Mouse (Mus musculus): ENCODE measurements at regions not wholly inside any gene's neighbourhood (a gene's known extent, or its start where the extent isn't known, plus 50 kb on each side); places are given as distances from the start of the nearest gene placed in this dataset.

DNA sequence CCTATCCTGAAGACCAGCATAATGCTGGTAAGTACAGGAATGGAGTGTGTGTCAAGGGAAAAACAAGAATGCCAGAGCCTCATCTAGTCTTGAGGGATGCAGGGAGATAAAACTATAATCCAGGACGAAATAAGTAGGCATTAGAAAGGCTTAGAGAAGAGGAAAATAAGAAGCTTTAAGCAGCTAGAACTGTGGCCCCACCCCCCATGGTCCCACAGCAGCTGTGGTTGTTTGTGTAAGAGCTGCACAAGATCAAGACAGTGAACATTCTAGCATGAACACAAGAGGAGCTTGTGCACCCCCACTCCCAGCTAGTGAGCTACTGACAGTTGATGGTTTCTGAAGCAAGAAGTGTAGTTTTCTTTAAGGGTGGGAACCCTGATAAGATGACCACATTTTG, 315.9 kb downstream of the Tmem135 start:
- no peak for DNase-seq
- no peaks in the 10 kb centered on the region; the same call in 1 of the 2 replicates for H3K4me1 ChIP-seq (ENCODE audit: control insufficient read depth, insufficient read depth, low read length)
- H3K4me3 ChIP-seq (replicated peaks; ENCODE audit: insufficient read depth, low read depth, low read length) = no peak overlapping the region
- no peak for TF ChIP-seq POLR2A (IDR thresholded peaks at IDR 0.05; ENCODE audit: borderline replicate concordance, insufficient read depth, low read length)
- TF ChIP-seq CTCF (IDR thresholded peaks at IDR 0.05; ENCODE audit: borderline replicate concordance, insufficient read depth, low read depth, low read length) = no peak
- no peak overlapping the region for H3K27ac ChIP-seq (ENCODE audit: insufficient read depth, low read length)
- H3K27me3 ChIP-seq (ENCODE audit: control insufficient read depth, insufficient read depth, low read length) = no peaks in the 10 kb centered on the region
- WGBS = 62% methylated on average over 1 of the region's 1 CpGs

DNA sequence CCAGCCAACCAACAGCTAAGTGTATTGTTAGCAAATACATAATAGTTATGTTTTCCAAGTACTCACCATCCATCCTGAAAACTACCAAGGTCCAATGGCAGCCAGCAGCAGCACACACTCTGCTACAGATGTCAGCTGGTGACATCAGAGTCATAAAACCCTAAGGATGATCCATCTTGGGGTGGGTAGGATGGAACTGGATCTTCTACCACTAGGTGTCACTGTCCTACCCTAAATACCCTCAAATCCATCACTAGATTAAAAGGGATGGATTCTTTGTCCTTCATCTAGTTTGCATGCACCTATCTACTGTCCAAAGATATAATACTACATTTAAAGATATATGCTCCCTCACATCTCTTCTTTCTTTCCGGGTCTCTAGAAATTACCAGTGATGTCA, 317.7 kb downstream of the Tmem135 start:
- Histone ChIP-seq H3K4me3 (replicated peaks; ENCODE audit: insufficient read depth, low read depth, low read length) (no peak overlapping the region), H3K27ac (ENCODE audit: insufficient read depth, low read length) (no peak overlapping the region)
- 88% methylated on average over 1 of the region's 1 CpGs for WGBS

DNA sequence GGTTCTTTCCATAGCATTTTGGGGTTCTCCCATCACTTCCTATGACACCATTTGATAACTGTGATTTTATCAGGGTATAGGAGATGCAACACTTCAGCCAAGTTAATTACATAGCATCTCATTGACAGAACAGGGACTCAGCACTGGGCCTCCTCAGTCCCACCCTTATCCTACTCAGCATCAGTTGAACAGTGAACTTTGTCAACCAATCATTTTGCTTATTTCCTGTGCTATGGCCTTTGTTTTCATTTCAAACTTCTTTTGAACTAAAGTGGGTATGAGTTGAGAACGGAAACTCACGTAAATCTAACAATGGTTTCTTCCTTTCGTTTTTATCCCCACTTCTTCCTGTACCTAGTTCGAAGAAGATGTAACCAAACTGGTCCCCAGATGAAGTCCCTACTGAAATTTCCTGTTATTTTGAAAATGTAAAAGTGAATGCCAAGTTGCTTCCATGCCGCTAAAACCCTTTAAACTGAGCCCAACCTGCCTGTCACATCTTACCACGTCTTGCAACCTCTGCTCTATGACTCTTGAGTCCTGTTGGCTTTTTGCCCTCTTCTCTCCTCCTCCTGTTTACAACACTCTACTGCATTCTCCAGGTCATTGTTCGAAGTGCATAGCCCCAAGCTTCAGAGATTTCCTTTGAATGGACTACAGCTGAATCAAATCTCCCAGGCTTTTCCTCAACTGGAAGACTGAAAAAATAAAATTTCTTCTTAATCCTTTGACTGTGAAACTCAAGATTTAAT, 329.9 kb downstream of the Tmem135 start:
- no peak for DNase-seq
- 72% methylated on average over 7 of the region's 7 CpGs for WGBS
- Histone ChIP-seq H3K4me3 (replicated peaks; ENCODE audit: insufficient read depth, low read depth, low read length) (no peak overlapping the region), H3K27me3 (ENCODE audit: control insufficient read depth, insufficient read depth, low read length) (no peaks in the 10 kb centered on the region), H3K4me1 (ENCODE audit: control insufficient read depth, insufficient read depth, low read length) (no peaks in the 10 kb centered on the region), H3K27ac (ENCODE audit: insufficient read depth, low read length) (no peak overlapping the region)
- no peak for TF ChIP-seq CTCF (IDR thresholded peaks at IDR 0.05; ENCODE audit: borderline replicate concordance, insufficient read depth, low read depth, low read length)
- TF ChIP-seq POLR2A (IDR thresholded peaks at IDR 0.05; ENCODE audit: borderline replicate concordance, insufficient read depth, low read length) = no peak

More for the DNA sequence above, 317.7 kb downstream of the Tmem135 start:
- H3K4me1 ChIP-seq (ENCODE audit: control insufficient read depth, insufficient read depth, low read length) = no peaks in the 10 kb centered on the region; the same call in 1 of the 2 replicates
- no peak for TF ChIP-seq POLR2A (IDR thresholded peaks at IDR 0.05; ENCODE audit: borderline replicate concordance, insufficient read depth, low read length)
- peak; percentile 51; the same call in 1 of the 2 replicates for TF ChIP-seq CTCF (IDR thresholded peaks at IDR 0.05; ENCODE audit: borderline replicate concordance, insufficient read depth, low read depth, low read length)
- peak; percentile 13 to 29 for DNase-seq
- H3K27me3 ChIP-seq (ENCODE audit: control insufficient read depth, insufficient read depth, low read length) = no peaks in the 10 kb centered on the region

DNA sequence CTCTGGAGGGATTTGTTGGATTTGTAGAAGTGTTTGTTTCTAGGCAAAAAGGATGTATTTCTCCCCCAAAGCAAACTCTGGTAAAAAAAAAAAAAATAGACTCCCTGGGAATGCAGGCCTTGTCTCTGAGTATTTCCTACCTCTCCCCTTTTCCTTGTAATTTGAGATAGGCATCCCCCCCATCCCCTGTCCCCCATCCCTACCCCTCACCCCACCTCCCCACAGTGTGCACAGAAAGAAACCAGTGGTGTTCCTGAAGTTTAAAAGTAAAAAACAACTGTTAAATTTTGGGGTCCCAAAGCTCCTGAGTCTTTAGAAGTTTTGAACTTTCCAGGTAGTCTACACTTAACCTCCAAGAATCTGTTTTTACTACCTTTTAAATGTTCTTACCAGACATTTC, 334.0 kb downstream of the Tmem135 start:
- Histone ChIP-seq H3K4me1 (ENCODE audit: control insufficient read depth, insufficient read depth, low read length) (no peaks in the 10 kb centered on the region), H3K27ac (ENCODE audit: insufficient read depth, low read length) (no peak overlapping the region), H3K4me3 (replicated peaks; ENCODE audit: insufficient read depth, low read depth, low read length) (no peak overlapping the region), H3K27me3 (ENCODE audit: control insufficient read depth, insufficient read depth, low read length) (no peaks in the 10 kb centered on the region)
- DNase-seq = no peak
- TF ChIP-seq POLR2A (IDR thresholded peaks at IDR 0.05; ENCODE audit: borderline replicate concordance, insufficient read depth, low read length) = no peak
- no peak for TF ChIP-seq CTCF (IDR thresholded peaks at IDR 0.05; ENCODE audit: borderline replicate concordance, insufficient read depth, low read depth, low read length)

DNA sequence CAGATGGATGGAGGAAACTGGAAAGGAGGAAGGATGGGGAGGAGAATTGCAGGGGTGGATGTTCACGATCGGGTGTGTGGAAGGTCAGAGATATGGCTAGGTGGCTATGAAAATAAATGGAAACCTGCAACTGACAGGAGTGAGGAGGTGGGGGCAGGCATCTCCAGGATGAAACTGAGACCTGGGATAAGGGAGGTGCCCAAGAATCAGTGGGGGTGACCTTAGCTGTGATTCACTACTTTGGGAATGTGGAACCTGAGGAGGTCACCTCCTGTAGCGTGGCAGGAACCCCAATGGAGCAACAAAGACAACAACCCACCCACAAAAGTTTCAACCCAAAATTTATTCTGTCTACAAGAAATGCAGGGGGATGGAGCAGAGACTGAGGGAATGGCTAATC, 339.6 kb downstream of the Tmem135 start:
- WGBS = 92% methylated on average over 3 of the region's 3 CpGs
- Histone ChIP-seq H3K4me3 (replicated peaks; ENCODE audit: insufficient read depth, low read depth, low read length) (no peak overlapping the region), H3K27ac (ENCODE audit: insufficient read depth, low read length) (no peak overlapping the region), H3K4me1 (ENCODE audit: control insufficient read depth, insufficient read depth, low read length) (no peaks in the 10 kb centered on the region), H3K27me3 (ENCODE audit: control insufficient read depth, insufficient read depth, low read length) (no peaks in the 10 kb centered on the region)
- TF ChIP-seq CTCF (IDR thresholded peaks at IDR 0.05; ENCODE audit: borderline replicate concordance, insufficient read depth, low read depth, low read length) (no peak), POLR2A (IDR thresholded peaks at IDR 0.05; ENCODE audit: borderline replicate concordance, insufficient read depth, low read length) (no peak)
- DNase-seq = no peak

DNA sequence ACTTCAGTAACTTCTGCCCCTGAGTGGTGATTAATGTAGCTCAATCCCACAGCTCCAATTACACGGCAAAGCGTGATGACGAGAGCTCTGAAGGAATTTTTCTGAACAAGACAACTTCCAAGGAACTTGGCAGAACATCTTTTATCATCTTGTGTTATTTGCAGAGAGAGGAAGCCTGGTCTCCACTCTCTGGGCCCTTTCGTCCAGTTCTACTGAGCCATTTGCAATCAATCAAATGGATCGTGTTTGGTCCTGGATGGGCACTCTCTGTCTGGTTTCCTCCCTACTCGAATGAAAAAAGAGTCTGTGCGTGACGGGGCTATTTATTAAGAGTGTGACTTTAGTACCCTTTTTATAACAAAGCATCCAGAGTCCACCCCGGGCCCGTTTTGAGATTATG, 340.4 kb downstream of the Tmem135 start:
- Histone ChIP-seq H3K27ac (ENCODE audit: insufficient read depth, low read length) (no peak overlapping the region), H3K4me3 (replicated peaks; ENCODE audit: insufficient read depth, low read depth, low read length) (no peak overlapping the region), H3K27me3 (ENCODE audit: control insufficient read depth, insufficient read depth, low read length) (no peaks in the 10 kb centered on the region), H3K4me1 (ENCODE audit: control insufficient read depth, insufficient read depth, low read length) (no peaks in the 10 kb centered on the region)
- WGBS = 88% methylated on average over 10 of the region's 10 CpGs
- TF ChIP-seq POLR2A (IDR thresholded peaks at IDR 0.05; ENCODE audit: borderline replicate concordance, insufficient read depth, low read length) (no peak), CTCF (IDR thresholded peaks at IDR 0.05; ENCODE audit: borderline replicate concordance, insufficient read depth, low read depth, low read length) (no peak)
- DNase-seq = no peak

DNA sequence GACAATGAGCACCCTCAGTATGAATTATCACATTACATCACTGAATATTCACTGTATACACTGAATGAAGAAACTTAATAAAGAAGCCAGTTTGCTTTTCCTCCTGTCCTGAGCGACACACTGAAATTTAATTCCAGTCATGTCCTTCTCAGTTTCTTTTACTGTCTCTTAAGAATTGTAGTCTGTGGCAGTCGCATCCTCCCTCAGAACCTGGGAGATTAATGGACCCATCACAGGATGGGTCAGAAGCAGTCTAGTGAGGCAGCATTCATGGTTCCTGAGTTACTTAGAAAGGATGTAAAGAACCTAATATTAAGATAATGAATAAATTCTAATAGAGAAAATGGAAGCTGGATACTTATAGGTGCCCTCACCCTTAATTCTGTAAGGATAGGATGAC, 349.5 kb downstream of the Tmem135 start:
- H3K27me3 ChIP-seq (ENCODE audit: control insufficient read depth, insufficient read depth, low read length) = no peaks in the 10 kb centered on the region
- H3K4me1 ChIP-seq (ENCODE audit: control insufficient read depth, insufficient read depth, low read length) = 0 out of 2 replicates have a peak, but pooled peaks cover 2% of the 10 kb centered on the region
- TF ChIP-seq CTCF (IDR thresholded peaks at IDR 0.05; ENCODE audit: borderline replicate concordance, insufficient read depth, low read depth, low read length) (no peak), POLR2A (IDR thresholded peaks at IDR 0.05; ENCODE audit: borderline replicate concordance, insufficient read depth, low read length) (no peak)
- H3K27ac ChIP-seq (ENCODE audit: insufficient read depth, low read length) = no peak overlapping the region
- WGBS = 94% methylated on average over 2 of the region's 2 CpGs
- DNase-seq = no peak
- no peak overlapping the region for H3K4me3 ChIP-seq (replicated peaks; ENCODE audit: insufficient read depth, low read depth, low read length)

DNA sequence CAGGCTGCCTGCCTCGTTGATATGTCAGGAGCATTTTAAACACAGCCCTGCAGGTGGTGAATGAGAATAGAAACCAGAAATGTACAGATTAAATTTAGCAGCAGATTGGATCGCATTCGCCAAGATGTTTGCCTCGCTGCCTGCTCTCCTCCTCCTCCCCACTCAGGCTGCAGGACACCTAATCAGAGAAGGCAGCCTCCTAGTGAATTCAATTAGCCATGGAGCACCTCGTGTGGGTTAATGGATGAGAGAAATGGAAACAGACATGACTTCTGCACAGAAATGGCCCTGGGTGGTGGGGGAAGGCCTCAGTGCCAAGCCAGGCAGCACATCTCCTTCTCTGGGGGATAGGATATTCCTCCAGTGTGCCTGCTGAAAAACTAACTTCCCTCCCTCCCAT, 352.8 kb downstream of the Tmem135 start:
- peak; percentile 13 to 21 for DNase-seq
- no peak for TF ChIP-seq CTCF (IDR thresholded peaks at IDR 0.05; ENCODE audit: borderline replicate concordance, insufficient read depth, low read depth, low read length)
- TF ChIP-seq POLR2A (IDR thresholded peaks at IDR 0.05; ENCODE audit: borderline replicate concordance, insufficient read depth, low read length) = no peak
- 16% methylated on average over 5 of the region's 5 CpGs for WGBS
- Histone ChIP-seq H3K27ac (ENCODE audit: insufficient read depth, low read length) (no peak overlapping the region), H3K4me3 (replicated peaks; ENCODE audit: insufficient read depth, low read depth, low read length) (no peak overlapping the region), H3K27me3 (ENCODE audit: control insufficient read depth, insufficient read depth, low read length) (no peaks in the 10 kb centered on the region), H3K4me1 (ENCODE audit: control insufficient read depth, insufficient read depth, low read length) (0 out of 2 replicates have a peak, but pooled peaks cover 2% of the 10 kb centered on the region)
